Mouse (Mus musculus): Measurements from ENCODE around the gene Ryr3. TPM values are rescaled to one million over a fixed set of nuclear protein-coding genes. Genes with fewer than 3 reads are reported as not detected.
A peak's percentile ranks its signal among the peaks of the same experiment; 100 is the strongest.
"Not testable (repeated sequence)": the region's sequence is repeated elsewhere in the genome, so short reads cannot be mapped to it uniquely, and the experiment has no call there.

The Ryr3 gene
- polyA plus RNA-seq, 1 experiment from 2014 or later: 4.7 TPM

- H3K27ac ChIP-seq (replicated peaks; ENCODE audit: low read depth, low read length); DNase-seq (ENCODE audit: low spot score); H3K4me2 ChIP-seq (ENCODE audit: low read depth, low read length); H3K9me3 ChIP-seq (ENCODE audit: control insufficient read depth, low read length); H3K27me3 ChIP-seq (replicated peaks; ENCODE audit: control insufficient read depth, insufficient read depth, low read length); H3K4me3 ChIP-seq (ENCODE audit: low read depth, low read length); H3K36me3 ChIP-seq (ENCODE audit: control insufficient read depth, insufficient read depth, low read length); H3K4me1 ChIP-seq (ENCODE audit: control insufficient read depth, insufficient read depth, low read length); H3K9ac ChIP-seq (ENCODE audit: low read depth, low read length); ATAC-seq (ENCODE audit: low read depth): not testable (repeated sequence)
- WGBS: 89% methylated on average over 1 of the region's 1 CpGs
These were observed 125.6 kb downstream of the Ryr3 start for GRCm38 (mm10) chr2:113091316-113091715.

- H3K27ac ChIP-seq (replicated peaks; ENCODE audit: low read depth, low read length): no peak overlapping the region
These were observed 140.5 kb downstream of the Ryr3 start for GRCm38 (mm10) chr2:113076396-113076795.

DNA sequence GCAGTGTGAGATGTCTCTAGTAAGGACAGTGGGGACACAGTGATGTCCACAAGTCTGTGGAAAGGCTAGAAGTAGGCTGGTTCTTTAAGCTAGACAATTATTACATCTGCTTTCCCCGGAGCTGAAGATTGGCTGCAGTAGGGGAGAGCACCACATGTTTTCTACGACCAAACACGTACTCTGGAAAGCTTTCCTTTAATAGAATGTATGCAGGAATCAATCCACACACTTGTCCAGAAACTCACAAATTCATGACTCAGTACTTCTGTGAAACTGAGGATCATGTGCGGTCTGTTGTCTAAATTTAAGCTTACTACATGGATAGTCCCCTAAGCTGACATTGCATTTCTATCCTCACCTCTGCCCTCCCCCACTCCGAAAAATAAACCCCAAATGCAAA is 157.5 kb downstream of the Ryr3 start:
- WGBS: 66% methylated on average over 5 of the region's 5 CpGs
- Histone ChIP-seq H3K36me3 (ENCODE audit: control insufficient read depth, insufficient read depth, low read length) (no peaks in the 10 kb centered on the region), H3K4me1 (ENCODE audit: control insufficient read depth, insufficient read depth, low read length) (no peaks in the 10 kb centered on the region), H3K9me3 (ENCODE audit: control insufficient read depth, low read length) (no peaks in the 10 kb centered on the region), H3K27me3 (replicated peaks; ENCODE audit: control insufficient read depth, insufficient read depth, low read length) (no peaks in the 10 kb centered on the region), H3K4me2 (ENCODE audit: low read depth, low read length) (no peak overlapping the region), H3K4me3 (ENCODE audit: low read depth, low read length) (no peak overlapping the region), H3K27ac (replicated peaks; ENCODE audit: low read depth, low read length) (no peak overlapping the region), H3K9ac (ENCODE audit: low read depth, low read length) (no peak overlapping the region)
- DNase-seq (ENCODE audit: low spot score): no peak
- no peak for ATAC-seq (ENCODE audit: low read depth)

More at GRCm38 (mm10) chr2:113076396-113076795, 140.5 kb downstream of the Ryr3 start:
- H3K4me1 ChIP-seq (ENCODE audit: control insufficient read depth, insufficient read depth, low read length): no peaks in the 10 kb centered on the region
- DNase-seq (ENCODE audit: low spot score) (no peak), ATAC-seq (ENCODE audit: low read depth) (no peak)
- no peaks in the 10 kb centered on the region for H3K9me3 ChIP-seq (ENCODE audit: control insufficient read depth, low read length)
- no peak overlapping the region for H3K4me2 ChIP-seq (ENCODE audit: low read depth, low read length)
- H3K36me3 ChIP-seq (ENCODE audit: control insufficient read depth, insufficient read depth, low read length): no peaks in the 10 kb centered on the region
- H3K27me3 ChIP-seq (replicated peaks; ENCODE audit: control insufficient read depth, insufficient read depth, low read length): no peaks in the 10 kb centered on the region
- H3K9ac ChIP-seq (ENCODE audit: low read depth, low read length): no peak overlapping the region
- WGBS: 91% methylated on average over 4 of the region's 4 CpGs
- H3K4me3 ChIP-seq (ENCODE audit: low read depth, low read length): no peak overlapping the region

DNA sequence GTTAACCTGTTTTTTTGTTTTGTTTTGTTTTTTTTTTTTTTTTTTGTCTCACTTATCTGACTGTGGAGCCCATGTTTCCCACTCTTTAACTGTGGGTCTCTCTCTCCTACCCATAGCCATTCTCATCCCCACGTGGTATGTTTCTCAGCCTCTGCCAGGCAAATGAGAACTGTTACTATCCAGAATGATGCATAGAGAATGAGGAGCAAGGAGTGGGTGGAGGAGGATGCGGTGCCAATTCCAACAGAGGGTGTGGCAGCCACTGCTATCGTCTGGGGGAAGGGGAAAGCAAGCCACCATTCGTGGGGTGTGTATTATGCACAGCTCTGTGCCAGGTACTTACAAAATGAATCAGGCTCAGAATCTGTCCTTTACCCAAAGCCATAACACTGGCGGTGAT is 158.0 kb downstream of the Ryr3 start:
- no peaks in the 10 kb centered on the region for H3K9me3 ChIP-seq (ENCODE audit: control insufficient read depth, low read length)
- H3K4me2 ChIP-seq (ENCODE audit: low read depth, low read length): no peak overlapping the region
- H3K36me3 ChIP-seq (ENCODE audit: control insufficient read depth, insufficient read depth, low read length): no peaks in the 10 kb centered on the region
- no peaks in the 10 kb centered on the region for H3K4me1 ChIP-seq (ENCODE audit: control insufficient read depth, insufficient read depth, low read length)
- WGBS: 57% methylated on average over 5 of the region's 5 CpGs
- DNase-seq (ENCODE audit: low spot score) (no peak), ATAC-seq (ENCODE audit: low read depth) (no peak)
- no peak overlapping the region for H3K9ac ChIP-seq (ENCODE audit: low read depth, low read length)
- H3K27me3 ChIP-seq (replicated peaks; ENCODE audit: control insufficient read depth, insufficient read depth, low read length): no peaks in the 10 kb centered on the region
- no peak overlapping the region for H3K27ac ChIP-seq (replicated peaks; ENCODE audit: low read depth, low read length)
- no peak overlapping the region for H3K4me3 ChIP-seq (ENCODE audit: low read depth, low read length)

DNA sequence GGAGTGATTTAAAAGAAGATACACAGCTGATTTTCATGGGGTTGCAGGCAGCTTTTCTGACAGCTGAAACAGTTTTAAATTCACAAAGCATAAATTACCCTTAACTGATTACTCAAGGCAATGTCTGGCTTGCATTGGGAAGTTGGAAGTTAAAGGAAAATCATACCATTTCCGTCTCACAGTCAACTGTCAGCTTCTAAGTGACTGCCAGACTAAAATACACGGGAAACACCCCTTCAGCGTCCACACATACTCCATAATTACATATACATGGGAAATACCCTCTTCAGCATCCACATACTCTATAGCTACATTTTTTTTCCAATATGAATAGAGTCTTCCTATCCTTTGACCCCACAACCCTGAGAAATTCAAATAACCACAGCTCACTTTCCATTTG is 158.8 kb downstream of the Ryr3 start:
- H3K9me3 ChIP-seq (ENCODE audit: control insufficient read depth, low read length): no peaks in the 10 kb centered on the region
- no peak overlapping the region for H3K27ac ChIP-seq (replicated peaks; ENCODE audit: low read depth, low read length)
- no peaks in the 10 kb centered on the region for H3K4me1 ChIP-seq (ENCODE audit: control insufficient read depth, insufficient read depth, low read length)
- no peak overlapping the region for H3K4me2 ChIP-seq (ENCODE audit: low read depth, low read length)
- no peak for ATAC-seq (ENCODE audit: low read depth)
- DNase-seq (ENCODE audit: low spot score): peak; percentile 18
- no peak overlapping the region for H3K9ac ChIP-seq (ENCODE audit: low read depth, low read length)
- no peaks in the 10 kb centered on the region for H3K36me3 ChIP-seq (ENCODE audit: control insufficient read depth, insufficient read depth, low read length)
- no peak overlapping the region for H3K4me3 ChIP-seq (ENCODE audit: low read depth, low read length)
- 38% methylated on average over 3 of the region's 3 CpGs for WGBS
- no peaks in the 10 kb centered on the region for H3K27me3 ChIP-seq (replicated peaks; ENCODE audit: control insufficient read depth, insufficient read depth, low read length)

DNA sequence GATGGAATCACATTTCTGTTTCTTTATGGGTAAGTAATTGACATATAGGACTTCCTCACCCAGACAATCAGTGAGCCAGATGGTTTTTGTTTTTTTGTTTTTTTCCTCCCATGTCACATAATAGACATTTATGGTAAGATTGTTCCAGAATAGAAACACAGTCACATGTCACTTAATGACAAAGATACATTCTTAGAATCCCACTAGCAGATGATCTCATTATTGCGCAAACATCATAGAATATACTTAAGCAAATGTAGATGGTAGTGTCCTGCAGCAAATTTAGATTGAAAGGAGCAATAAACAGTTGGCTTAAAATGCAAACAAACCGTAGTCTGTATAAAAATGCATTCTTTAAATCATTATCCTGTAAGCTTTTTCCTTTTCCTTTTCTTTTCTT is 161.3 kb downstream of the Ryr3 start:
- Histone ChIP-seq H3K27ac (replicated peaks; ENCODE audit: low read depth, low read length) (no peak overlapping the region), H3K4me1 (ENCODE audit: control insufficient read depth, insufficient read depth, low read length) (no peaks in the 10 kb centered on the region), H3K9me3 (ENCODE audit: control insufficient read depth, low read length) (no peaks in the 10 kb centered on the region), H3K4me2 (ENCODE audit: low read depth, low read length) (no peak overlapping the region), H3K27me3 (replicated peaks; ENCODE audit: control insufficient read depth, insufficient read depth, low read length) (no peaks in the 10 kb centered on the region), H3K36me3 (ENCODE audit: control insufficient read depth, insufficient read depth, low read length) (no peaks in the 10 kb centered on the region), H3K9ac (ENCODE audit: low read depth, low read length) (no peak overlapping the region), H3K4me3 (ENCODE audit: low read depth, low read length) (no peak overlapping the region)
- ATAC-seq (ENCODE audit: low read depth) (no peak), DNase-seq (ENCODE audit: low spot score) (no peak)
- WGBS: 81% methylated on average over 2 of the region's 2 CpGs

DNA sequence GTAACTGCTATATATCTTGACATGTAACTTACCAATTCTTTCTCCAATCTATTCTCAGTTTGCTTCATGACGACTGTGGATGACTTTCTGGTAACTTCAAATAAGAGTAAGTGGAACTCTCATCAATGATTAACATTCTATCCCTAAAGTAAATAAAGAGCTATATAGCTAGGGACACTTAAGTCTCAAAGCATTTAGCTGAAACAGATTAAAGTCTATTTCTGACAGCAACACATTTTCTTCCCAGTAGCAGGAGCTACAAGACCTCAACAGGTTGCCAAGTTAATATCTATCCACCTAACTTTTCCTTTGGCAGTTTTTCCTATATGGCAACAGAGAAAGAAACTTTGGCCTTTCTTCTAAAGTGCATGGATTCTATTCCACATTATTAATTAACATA is 167.1 kb downstream of the Ryr3 start:
- Histone ChIP-seq H3K4me2 (ENCODE audit: low read depth, low read length) (no peak overlapping the region), H3K36me3 (ENCODE audit: control insufficient read depth, insufficient read depth, low read length) (no peaks in the 10 kb centered on the region), H3K4me3 (ENCODE audit: low read depth, low read length) (no peak overlapping the region), H3K27me3 (replicated peaks; ENCODE audit: control insufficient read depth, insufficient read depth, low read length) (no peaks in the 10 kb centered on the region), H3K4me1 (ENCODE audit: control insufficient read depth, insufficient read depth, low read length) (no peaks in the 10 kb centered on the region), H3K9me3 (ENCODE audit: control insufficient read depth, low read length) (no peaks in the 10 kb centered on the region), H3K27ac (replicated peaks; ENCODE audit: low read depth, low read length) (no peak overlapping the region), H3K9ac (ENCODE audit: low read depth, low read length) (no peak overlapping the region)
- DNase-seq (ENCODE audit: low spot score): no peak
- ATAC-seq (ENCODE audit: low read depth): no peak
- WGBS: 73% methylated on average over 1 of the region's 1 CpGs

- DNase-seq (ENCODE audit: low spot score) (no peak), ATAC-seq (ENCODE audit: low read depth) (no peak)
- Histone ChIP-seq H3K27me3 (replicated peaks; ENCODE audit: control insufficient read depth, insufficient read depth, low read length) (no peaks in the 10 kb centered on the region), H3K4me2 (ENCODE audit: low read depth, low read length) (no peak overlapping the region), H3K27ac (replicated peaks; ENCODE audit: low read depth, low read length) (no peak overlapping the region), H3K4me3 (ENCODE audit: low read depth, low read length) (no peak overlapping the region), H3K36me3 (ENCODE audit: control insufficient read depth, insufficient read depth, low read length) (no peaks in the 10 kb centered on the region), H3K9ac (ENCODE audit: low read depth, low read length) (no peak overlapping the region), H3K4me1 (ENCODE audit: control insufficient read depth, insufficient read depth, low read length) (no peaks in the 10 kb centered on the region), H3K9me3 (ENCODE audit: control insufficient read depth, low read length) (no peaks in the 10 kb centered on the region)
- WGBS: 88% methylated on average over 2 of the region's 2 CpGs
These were observed 180.3 kb downstream of the Ryr3 start for GRCm38 (mm10) chr2:113036550-113036949.

GRCm38 (mm10) chr2:113030689-113031088 is 186.2 kb downstream of the Ryr3 start:
- no peaks in the 10 kb centered on the region for H3K36me3 ChIP-seq (ENCODE audit: control insufficient read depth, insufficient read depth, low read length)
- H3K9ac ChIP-seq (ENCODE audit: low read depth, low read length): no peak overlapping the region
- ATAC-seq (ENCODE audit: low read depth): no peak

More at GRCm38 (mm10) chr2:113030689-113031088, 186.2 kb downstream of the Ryr3 start:
- Histone ChIP-seq H3K9me3 (ENCODE audit: control insufficient read depth, low read length) (no peaks in the 10 kb centered on the region), H3K27me3 (replicated peaks; ENCODE audit: control insufficient read depth, insufficient read depth, low read length) (no peaks in the 10 kb centered on the region), H3K27ac (replicated peaks; ENCODE audit: low read depth, low read length) (no peak overlapping the region), H3K4me3 (ENCODE audit: low read depth, low read length) (no peak overlapping the region), H3K4me2 (ENCODE audit: low read depth, low read length) (no peak overlapping the region), H3K4me1 (ENCODE audit: control insufficient read depth, insufficient read depth, low read length) (no peaks in the 10 kb centered on the region)
- 79% methylated on average over 5 of the region's 5 CpGs for WGBS
- no peak for DNase-seq (ENCODE audit: low spot score)

Data from embryonic facial prominence, embryonic 14.5 days (tissue).